Mouse (Mus musculus) olfactory bulb, adult 2 months (tissue): ENCODE data around the gene Anapc2.

Source experiments
- CTCF ChIP-seq: fragments of 200-500 bp; IDR thresholded peaks from 2 replicates; pipeline ENCODE4 v1.5.1; 2012; ENCODE audit warnings: low read depth, mild to moderate bottlenecking, low read length, moderate library complexity; ENCODE audit not compliant: insufficient read depth
- POLR2A ChIP-seq: fragments of 200-500 bp; IDR thresholded peaks from 2 replicates; pipeline ENCODE4 v1.6.1; 2012; ENCODE audit warnings: mild to moderate bottlenecking, low read depth, low read length, moderate library complexity; ENCODE audit not compliant: insufficient read depth

GRCm38 (mm10) chr2:25288734-25289345 is 16.6 kb downstream of the Anapc2 start:
- TF ChIP-seq CTCF (no peak), POLR2A (0 out of 2 replicates have a peak, but pooled peaks have one; percentile 29)
